Mouse (Mus musculus): ENCODE results near the gene Cep295nl.

GRCm38 (mm10) chr11:118362971-118363518 lies 20.7 kb upstream of the Cep295nl start:
- TF ChIP-seq CTCF (IDR thresholded peaks at IDR 0.05; ENCODE audit: control insufficient read depth, insufficient read depth, low read length) (no peak), POLR2A (IDR thresholded peaks at IDR 0.05; ENCODE audit: borderline replicate concordance, control insufficient read depth, low read depth, low read length) (no peak; the same call in 1 of the 2 replicates)

Measured in bone marrow, adult 2 months (tissue).